Mouse (Mus musculus): ENCODE data around the gene Wtap. TPM values are rescaled to one million over a fixed set of nuclear protein-coding genes. Genes with fewer than 3 reads are reported as not detected.
"Not testable (repeated sequence)": the region's sequence is repeated elsewhere in the genome, so short reads cannot be mapped to it uniquely, and the experiment has no call there.

Wtap gene
- polyA plus RNA-seq, 1 experiment, result 31.2 TPM

DNA sequence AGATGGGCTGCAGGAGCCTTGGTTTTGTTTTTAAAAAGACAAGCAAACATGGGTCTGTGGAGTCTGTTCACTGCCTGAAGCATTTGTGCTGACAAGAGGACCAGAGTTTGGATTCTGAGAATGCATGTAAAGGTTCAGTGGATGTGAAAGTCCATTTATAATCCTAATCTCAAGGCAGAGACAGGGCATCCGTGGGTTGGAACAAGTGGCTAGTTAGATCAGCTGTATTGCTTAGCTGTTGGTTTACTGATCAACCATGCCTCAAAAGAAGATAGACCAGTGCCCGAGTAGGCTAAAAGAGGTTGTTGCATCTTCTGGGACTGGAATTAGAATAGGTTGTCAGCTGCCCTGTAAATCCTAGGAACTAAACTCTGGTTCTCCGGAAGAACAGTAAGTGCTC is 30.5 kb downstream of the Wtap start:
- 95% methylated on average over 3 of the region's 3 CpGs for WGBS
- TF ChIP-seq CTCF (IDR thresholded peaks at IDR 0.05; ENCODE audit: borderline replicate concordance, control insufficient read depth, extremely low read depth, insufficient read depth, low read length, poor library complexity), result no peak
- no peak for TF ChIP-seq POLR2A (IDR thresholded peaks at IDR 0.05; ENCODE audit: control insufficient read depth, extremely low read depth, insufficient read depth, low read length, poor library complexity)
- no peak overlapping the region for H3K27ac ChIP-seq (ENCODE audit: control insufficient read depth, insufficient read depth, low read length)

DNA sequence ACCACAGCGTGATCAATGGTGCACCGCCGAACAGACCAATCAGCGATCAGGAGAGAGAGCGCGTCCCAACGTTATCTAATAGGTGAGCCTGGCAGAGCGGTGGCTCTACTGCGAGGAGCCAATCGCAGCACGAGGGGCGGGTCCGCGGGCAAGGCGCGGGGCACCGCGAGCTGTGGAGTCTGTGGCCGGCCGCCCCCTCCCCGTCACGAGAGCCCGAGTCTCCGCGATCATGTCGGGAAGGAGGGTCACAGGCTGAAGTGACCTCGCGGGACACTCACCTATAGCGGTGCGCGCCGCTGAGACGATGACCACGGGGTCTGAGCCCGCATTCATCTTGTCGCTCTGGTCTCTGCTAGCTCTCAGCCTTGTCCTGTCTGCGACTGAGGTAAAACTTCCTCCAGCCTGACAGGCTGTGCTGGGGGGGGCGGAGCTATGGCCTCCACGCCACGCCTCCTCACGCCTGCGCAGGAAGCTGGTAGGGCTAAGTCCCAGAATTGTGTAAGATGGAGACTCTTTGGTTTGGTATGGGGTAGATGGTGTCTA is 33.6 kb downstream of the Wtap start, which contains the start of gene Acat2:
Acat2 (minus strand) TSS at position 417 of the 543 bp plus-strand sequence.
- Histone ChIP-seq H3K27me3 (ENCODE audit: control insufficient read depth, insufficient read depth, low read length) (no peaks in the 10 kb centered on the region), H3K4me1 (replicated peaks; ENCODE audit: control insufficient read depth, insufficient read depth, low read length) (peaks cover 5% of the 10 kb centered on the region), H3K4me3 (ENCODE audit: control insufficient read depth, insufficient read depth, low read length) (peak within 1 kb of the TSS; percentile 67), H3K36me3 (ENCODE audit: control insufficient read depth, insufficient read depth, low read length) (no peaks in the 10 kb centered on the region), H3K27ac (ENCODE audit: control insufficient read depth, insufficient read depth, low read length) (no peak within 1 kb of the TSS)
- peak; percentile 95 for DNase-seq
- under 1% methylated on average over 42 of the region's 42 CpGs for WGBS
- peak; percentile 88 for TF ChIP-seq POLR2A (IDR thresholded peaks at IDR 0.05; ENCODE audit: control insufficient read depth, extremely low read depth, insufficient read depth, low read length, poor library complexity)
- peak; percentile 45; the same call in 1 of the 2 replicates for TF ChIP-seq CTCF (IDR thresholded peaks at IDR 0.05; ENCODE audit: borderline replicate concordance, control insufficient read depth, extremely low read depth, insufficient read depth, low read length, poor library complexity)

More for the DNA sequence above, 30.5 kb downstream of the Wtap start:
- Histone ChIP-seq H3K4me3 (ENCODE audit: control insufficient read depth, insufficient read depth, low read length) (no peak overlapping the region), H3K36me3 (ENCODE audit: control insufficient read depth, insufficient read depth, low read length) (peaks cover 25% of the 10 kb centered on the region), H3K4me1 (replicated peaks; ENCODE audit: control insufficient read depth, insufficient read depth, low read length) (peaks cover 5% of the 10 kb centered on the region), H3K27me3 (ENCODE audit: control insufficient read depth, insufficient read depth, low read length) (no peaks in the 10 kb centered on the region)
- no peak for DNase-seq

DNA sequence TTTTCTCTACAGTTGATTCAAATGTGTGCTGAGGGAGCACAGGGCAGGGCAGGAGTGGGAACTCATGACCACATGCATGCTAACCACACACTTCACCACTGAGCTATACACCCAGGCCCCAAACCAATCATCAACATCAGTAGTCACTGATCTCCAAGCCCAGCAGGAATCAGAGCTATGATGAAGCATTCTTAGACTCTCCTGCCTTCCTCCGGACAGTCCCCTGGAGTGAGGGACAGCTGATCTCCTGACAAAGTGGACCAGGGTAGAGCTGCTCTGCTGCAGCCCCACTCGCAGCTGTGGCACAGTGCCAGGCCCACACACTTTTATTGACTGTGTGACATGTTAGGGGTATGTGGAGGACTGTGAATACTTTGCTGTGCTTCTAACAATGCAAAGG is 34.6 kb downstream of the Wtap start:
- 44% methylated on average over 1 of the region's 2 CpGs for WGBS
- H3K4me1 ChIP-seq (replicated peaks; ENCODE audit: control insufficient read depth, insufficient read depth, low read length); H3K27me3 ChIP-seq (ENCODE audit: control insufficient read depth, insufficient read depth, low read length); H3K4me3 ChIP-seq (ENCODE audit: control insufficient read depth, insufficient read depth, low read length); DNase-seq; H3K27ac ChIP-seq (ENCODE audit: control insufficient read depth, insufficient read depth, low read length); H3K36me3 ChIP-seq (ENCODE audit: control insufficient read depth, insufficient read depth, low read length): not testable (repeated sequence)

DNA sequence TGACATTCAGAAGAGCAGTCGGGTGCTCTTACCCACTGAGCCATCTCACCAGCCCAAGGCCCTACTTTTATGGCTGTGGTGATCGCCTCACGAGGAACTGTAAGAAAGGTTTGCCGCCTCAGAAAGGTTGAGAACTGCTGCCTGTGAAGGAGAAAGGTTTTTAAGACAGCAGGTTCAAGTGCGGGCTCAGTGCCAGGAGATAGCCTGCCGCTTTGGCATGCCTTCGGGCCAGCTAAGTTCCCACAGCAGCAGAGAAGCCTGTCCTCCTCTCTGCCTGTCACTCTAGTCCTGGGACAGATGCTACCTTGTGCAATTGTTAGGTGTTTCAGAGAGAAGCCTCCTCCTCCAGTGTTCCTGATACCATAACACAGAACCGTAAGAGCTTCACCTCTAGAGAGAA is 37.3 kb downstream of the Wtap start:
- no peak for TF ChIP-seq CTCF (IDR thresholded peaks at IDR 0.05; ENCODE audit: borderline replicate concordance, control insufficient read depth, extremely low read depth, insufficient read depth, low read length, poor library complexity)
- no peak for TF ChIP-seq POLR2A (IDR thresholded peaks at IDR 0.05; ENCODE audit: control insufficient read depth, extremely low read depth, insufficient read depth, low read length, poor library complexity)
- Histone ChIP-seq H3K27ac (ENCODE audit: control insufficient read depth, insufficient read depth, low read length) (no peak overlapping the region), H3K4me1 (replicated peaks; ENCODE audit: control insufficient read depth, insufficient read depth, low read length) (peaks cover 5% of the 10 kb centered on the region), H3K36me3 (ENCODE audit: control insufficient read depth, insufficient read depth, low read length) (peaks cover 3% of the 10 kb centered on the region; the same call in 1 of the 2 replicates), H3K27me3 (ENCODE audit: control insufficient read depth, insufficient read depth, low read length) (no peaks in the 10 kb centered on the region), H3K4me3 (ENCODE audit: control insufficient read depth, insufficient read depth, low read length) (no peak overlapping the region)
- DNase-seq, result no peak
- WGBS, result 97% methylated on average over 8 of the region's 8 CpGs

DNA sequence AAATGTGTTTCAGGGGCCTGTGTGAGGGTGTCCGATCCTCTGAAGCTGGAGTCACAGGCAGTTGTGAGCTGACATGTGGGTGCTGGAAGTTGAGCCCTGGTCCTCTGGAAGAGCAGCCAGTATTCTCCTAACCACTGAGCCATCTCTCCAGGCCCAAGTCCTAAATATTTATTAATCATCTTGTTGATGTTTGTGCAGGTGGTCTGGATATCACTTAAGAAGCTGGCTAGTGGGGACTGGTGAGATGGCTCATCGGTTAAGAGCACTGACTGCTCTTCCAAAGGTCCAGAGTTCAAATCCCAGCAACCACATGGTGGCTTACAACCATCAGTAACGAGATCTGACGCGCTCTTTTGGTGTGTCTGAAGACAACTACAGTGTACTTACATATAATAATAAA is 44.3 kb downstream of the Wtap start:
- no peak for TF ChIP-seq POLR2A (IDR thresholded peaks at IDR 0.05; ENCODE audit: control insufficient read depth, extremely low read depth, insufficient read depth, low read length, poor library complexity)
- no peak for TF ChIP-seq CTCF (IDR thresholded peaks at IDR 0.05; ENCODE audit: borderline replicate concordance, control insufficient read depth, extremely low read depth, insufficient read depth, low read length, poor library complexity)
- 97% methylated on average over 5 of the region's 5 CpGs for WGBS
- no peak overlapping the region for H3K27ac ChIP-seq (ENCODE audit: control insufficient read depth, insufficient read depth, low read length)
- H3K4me1 ChIP-seq (replicated peaks; ENCODE audit: control insufficient read depth, insufficient read depth, low read length), result no peaks in the 10 kb centered on the region
- peaks cover 34% of the 10 kb centered on the region for H3K36me3 ChIP-seq (ENCODE audit: control insufficient read depth, insufficient read depth, low read length)
- no peak for DNase-seq
- H3K27me3 ChIP-seq (ENCODE audit: control insufficient read depth, insufficient read depth, low read length), result no peaks in the 10 kb centered on the region
- no peak overlapping the region for H3K4me3 ChIP-seq (ENCODE audit: control insufficient read depth, insufficient read depth, low read length)

DNA sequence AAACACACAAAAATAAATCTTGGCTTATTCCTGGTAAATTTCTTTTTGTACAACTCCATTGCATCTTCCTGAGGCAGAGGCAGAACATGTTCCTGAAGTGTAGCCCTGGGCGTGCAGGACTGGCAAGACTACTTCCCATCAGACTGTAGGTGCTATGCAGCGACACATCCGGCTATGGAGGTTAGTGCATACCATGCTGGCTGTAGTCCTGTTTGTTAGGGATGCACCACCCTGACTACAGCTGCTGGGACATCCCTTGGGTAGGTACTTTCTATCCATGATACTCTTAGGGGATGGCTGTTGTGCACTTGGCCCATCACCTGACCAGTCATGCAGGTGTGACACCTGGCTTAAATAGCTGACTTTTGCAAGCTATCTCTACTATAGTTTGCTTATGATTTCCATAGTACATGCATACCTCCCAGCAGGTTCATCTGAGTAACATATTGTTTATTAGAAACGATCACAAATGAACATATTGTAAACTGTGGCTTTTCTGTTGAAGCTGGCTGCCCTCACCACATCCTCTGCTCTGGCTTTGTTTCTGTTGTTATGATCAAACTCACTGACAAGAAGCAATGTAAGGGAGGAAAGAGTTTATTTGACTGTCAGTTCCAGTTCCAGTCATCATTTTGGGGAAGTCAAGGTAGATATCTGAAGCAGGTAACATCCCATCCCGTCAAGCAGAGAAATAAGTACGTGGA is 51.4 kb downstream of the Wtap start:
- 86% methylated on average over 6 of the region's 6 CpGs for whole genome bisulfite sequencing
- H3K27ac ChIP-seq (ENCODE audit: control insufficient read depth, insufficient read depth, low read length), result no peak overlapping the region
- peaks cover 2% of the 10 kb centered on the region; the same call in 1 of the 2 replicates for H3K4me1 ChIP-seq (replicated peaks; ENCODE audit: control insufficient read depth, insufficient read depth, low read length)
- H3K27me3 ChIP-seq (ENCODE audit: control insufficient read depth, insufficient read depth, low read length), result no peaks in the 10 kb centered on the region; the same call in 1 of the 2 replicates
- H3K36me3 ChIP-seq (ENCODE audit: control insufficient read depth, insufficient read depth, low read length), result peaks cover 21% of the 10 kb centered on the region
- DNase-seq, result no peak
- no peak for TF ChIP-seq POLR2A (IDR thresholded peaks at IDR 0.05; ENCODE audit: control insufficient read depth, extremely low read depth, insufficient read depth, low read length, poor library complexity)
- no peak for TF ChIP-seq CTCF (IDR thresholded peaks at IDR 0.05; ENCODE audit: borderline replicate concordance, control insufficient read depth, extremely low read depth, insufficient read depth, low read length, poor library complexity)
- no peak overlapping the region for H3K4me3 ChIP-seq (ENCODE audit: control insufficient read depth, insufficient read depth, low read length)

All from thymus, adult 2 months (tissue).